Mouse (Mus musculus) heart, adult 2 months (tissue): ENCODE results near the gene E130308A19Rik.

ENCODE experiments used
- CTCF ChIP-seq: fragments of 200-600 bp; IDR thresholded peaks from 2 replicates; pipeline ENCODE4 v1.8.1; 2022; ENCODE audit warnings: antibody characterized with exemption, mild to moderate bottlenecking, moderate library complexity
- EP300 ChIP-seq: fragments of 200-500 bp; IDR thresholded peaks from 2 replicates; pipeline ENCODE4 v1.6.1; 2011; ENCODE audit warnings: low read depth, low read length, control low read depth; ENCODE audit not compliant: insufficient read depth
- POLR2A ChIP-seq: fragments of 200-500 bp; IDR thresholded peaks from 2 replicates; pipeline ENCODE4 v1.6.1; 2011; ENCODE audit warnings: mild to moderate bottlenecking, low read depth, low read length, control low read depth; ENCODE audit not compliant: insufficient read depth

DNA sequence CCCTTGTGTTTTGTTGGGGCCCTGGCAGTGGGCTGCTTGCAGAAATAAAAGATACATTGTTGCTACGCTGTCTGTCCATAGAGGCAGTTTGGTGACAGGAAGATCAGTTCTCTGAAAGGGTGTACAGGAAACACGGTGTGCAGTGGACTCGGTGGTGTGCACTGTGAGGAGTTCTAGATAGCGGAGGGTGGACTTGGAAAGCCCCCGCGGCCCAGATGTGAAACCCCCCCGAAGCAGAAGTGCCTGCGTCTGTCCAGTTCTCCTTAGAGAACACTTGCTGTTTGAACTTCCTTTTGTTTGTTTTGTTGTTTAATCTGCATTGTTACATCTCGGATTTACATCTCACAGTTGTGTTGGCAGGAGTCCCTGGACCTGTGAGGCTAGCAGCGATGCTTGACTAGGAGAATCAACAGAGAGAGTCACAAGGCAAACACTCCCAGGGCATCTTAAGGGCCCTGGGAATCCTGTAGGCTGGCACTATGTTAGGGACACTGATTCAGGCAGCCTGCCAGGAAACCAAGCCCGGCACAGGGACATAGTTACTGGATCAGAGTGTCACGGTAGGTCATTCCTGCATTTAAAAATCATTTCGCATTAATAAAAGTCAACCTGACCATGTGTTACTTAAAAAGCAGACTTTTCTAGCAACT lies 127.6 kb downstream of the E130308A19Rik start:
- no peak for TF ChIP-seq CTCF
- TF ChIP-seq POLR2A: no peak
- no peak for TF ChIP-seq EP300
